Mouse (Mus musculus): ENCODE results near the gene Gngt2. TPM values are rescaled to one million over a fixed set of nuclear protein-coding genes. Genes with fewer than 3 reads are reported as not detected.
"Not testable (repeated sequence)": the region's sequence is repeated elsewhere in the genome, so short reads cannot be mapped to it uniquely, and the experiment has no call there.

Gngt2 gene
- polyA plus RNA-seq, 1 experiment from 2014 or later = 9.2 TPM

GRCm38 (mm10) chr11:95859468-95859855, 22.4 kb downstream of the Gngt2 start:
- H3K4me3 ChIP-seq (ENCODE audit: low read depth, low read length) = peak overlapping the region; percentile 73
- H3K36me3 ChIP-seq (replicated peaks; ENCODE audit: control insufficient read depth, insufficient read depth, low read depth, low read length) = no peaks in the 10 kb centered on the region
- peak overlapping the region; percentile 70 for H3K4me2 ChIP-seq (ENCODE audit: low read depth, low read length)
- H3K27me3 ChIP-seq (ENCODE audit: control insufficient read depth, insufficient read depth, low read length) = no peaks in the 10 kb centered on the region
- no peaks in the 10 kb centered on the region for H3K9me3 ChIP-seq (replicated peaks; ENCODE audit: control insufficient read depth, low read length)
- ATAC-seq (replicated peaks; ENCODE audit: insufficient number of reproducible peaks, low FRiP score, low TSS enrichment, low read depth) (peak; percentile 66), DNase-seq (ENCODE audit: low spot score) (peak; percentile 83)
- WGBS = under 1% methylated on average over 35 of the region's 35 CpGs
- peak overlapping the region; percentile 80; the same call in 1 of the 2 replicates for H3K27ac ChIP-seq (replicated peaks; ENCODE audit: low read depth, low read length)
- peak overlapping the region; percentile 72 for H3K9ac ChIP-seq (replicated peaks; ENCODE audit: low read length)
- H3K4me1 ChIP-seq (ENCODE audit: control insufficient read depth, insufficient read depth, low read length) = no peaks in the 10 kb centered on the region; the same call in 1 of the 2 replicates

- Histone ChIP-seq H3K4me1 (ENCODE audit: control insufficient read depth, insufficient read depth, low read length) (no peaks in the 10 kb centered on the region; the same call in 1 of the 2 replicates), H3K4me3 (ENCODE audit: low read depth, low read length) (peak overlapping the region; percentile 73), H3K9me3 (replicated peaks; ENCODE audit: control insufficient read depth, low read length) (no peaks in the 10 kb centered on the region), H3K36me3 (replicated peaks; ENCODE audit: control insufficient read depth, insufficient read depth, low read depth, low read length) (no peaks in the 10 kb centered on the region), H3K27ac (replicated peaks; ENCODE audit: low read depth, low read length) (no peak overlapping the region), H3K27me3 (ENCODE audit: control insufficient read depth, insufficient read depth, low read length) (no peaks in the 10 kb centered on the region), H3K9ac (replicated peaks; ENCODE audit: low read length) (peak overlapping the region; percentile 28; the same call in 1 of the 2 replicates), H3K4me2 (ENCODE audit: low read depth, low read length) (peak overlapping the region; percentile 70)
- no peak for DNase-seq (ENCODE audit: low spot score)
- WGBS = 31% methylated on average over 3 of the region's 3 CpGs
- no peak for ATAC-seq (replicated peaks; ENCODE audit: insufficient number of reproducible peaks, low FRiP score, low TSS enrichment, low read depth)
These were observed 23.1 kb downstream of the Gngt2 start for GRCm38 (mm10) chr11:95860071-95860490.

- H3K27me3 ChIP-seq (ENCODE audit: control insufficient read depth, insufficient read depth, low read length) = no peaks in the 10 kb centered on the region
- no peak for ATAC-seq (replicated peaks; ENCODE audit: insufficient number of reproducible peaks, low FRiP score, low TSS enrichment, low read depth)
- H3K4me1 ChIP-seq (ENCODE audit: control insufficient read depth, insufficient read depth, low read length) = no peaks in the 10 kb centered on the region; the same call in 1 of the 2 replicates
- WGBS = 95% methylated on average over 8 of the region's 8 CpGs
- H3K4me2 ChIP-seq (ENCODE audit: low read depth, low read length) = no peak overlapping the region
- H3K27ac ChIP-seq (replicated peaks; ENCODE audit: low read depth, low read length) = no peak overlapping the region
- no peaks in the 10 kb centered on the region for H3K9me3 ChIP-seq (replicated peaks; ENCODE audit: control insufficient read depth, low read length)
- no peak overlapping the region for H3K4me3 ChIP-seq (ENCODE audit: low read depth, low read length)
- no peak overlapping the region for H3K9ac ChIP-seq (replicated peaks; ENCODE audit: low read length)
- H3K36me3 ChIP-seq (replicated peaks; ENCODE audit: control insufficient read depth, insufficient read depth, low read depth, low read length) = no peaks in the 10 kb centered on the region
- DNase-seq (ENCODE audit: low spot score) = no peak
These were observed 24.4 kb downstream of the Gngt2 start for GRCm38 (mm10) chr11:95861397-95861796.

GRCm38 (mm10) chr11:95869442-95869841, 32.4 kb downstream of the Gngt2 start:
- H3K36me3 ChIP-seq (replicated peaks; ENCODE audit: control insufficient read depth, insufficient read depth, low read depth, low read length) = no peaks in the 10 kb centered on the region
- H3K4me2 ChIP-seq (ENCODE audit: low read depth, low read length) = no peak overlapping the region
- no peak overlapping the region for H3K9ac ChIP-seq (replicated peaks; ENCODE audit: low read length)
- WGBS = 75% methylated on average over 4 of the region's 4 CpGs
- no peak overlapping the region for H3K27ac ChIP-seq (replicated peaks; ENCODE audit: low read depth, low read length)
- H3K4me1 ChIP-seq (ENCODE audit: control insufficient read depth, insufficient read depth, low read length) = no peaks in the 10 kb centered on the region
- DNase-seq (ENCODE audit: low spot score) (no peak), ATAC-seq (replicated peaks; ENCODE audit: insufficient number of reproducible peaks, low FRiP score, low TSS enrichment, low read depth) (no peak)
- H3K27me3 ChIP-seq (ENCODE audit: control insufficient read depth, insufficient read depth, low read length) = no peaks in the 10 kb centered on the region
- H3K4me3 ChIP-seq (ENCODE audit: low read depth, low read length) = no peak overlapping the region
- H3K9me3 ChIP-seq (replicated peaks; ENCODE audit: control insufficient read depth, low read length) = no peaks in the 10 kb centered on the region

GRCm38 (mm10) chr11:95869918-95870470, 33.0 kb downstream of the Gngt2 start:
- Histone ChIP-seq H3K4me1 (ENCODE audit: control insufficient read depth, insufficient read depth, low read length) (no peaks in the 10 kb centered on the region), H3K4me3 (ENCODE audit: low read depth, low read length) (no peak overlapping the region), H3K9ac (replicated peaks; ENCODE audit: low read length) (no peak overlapping the region), H3K4me2 (ENCODE audit: low read depth, low read length) (no peak overlapping the region), H3K27ac (replicated peaks; ENCODE audit: low read depth, low read length) (no peak overlapping the region), H3K27me3 (ENCODE audit: control insufficient read depth, insufficient read depth, low read length) (no peaks in the 10 kb centered on the region), H3K9me3 (replicated peaks; ENCODE audit: control insufficient read depth, low read length) (no peaks in the 10 kb centered on the region), H3K36me3 (replicated peaks; ENCODE audit: control insufficient read depth, insufficient read depth, low read depth, low read length) (no peaks in the 10 kb centered on the region)
- no peak for ATAC-seq (replicated peaks; ENCODE audit: insufficient number of reproducible peaks, low FRiP score, low TSS enrichment, low read depth)
- WGBS = 77% methylated on average over 6 of the region's 6 CpGs
- DNase-seq (ENCODE audit: low spot score) = no peak

GRCm38 (mm10) chr11:95875804-95876203, 38.8 kb downstream of the Gngt2 start:
- no peak overlapping the region for H3K4me3 ChIP-seq (ENCODE audit: low read depth, low read length)
- no peak overlapping the region for H3K9ac ChIP-seq (replicated peaks; ENCODE audit: low read length)

GRCm38 (mm10) chr11:95876296-95876695, 39.3 kb downstream of the Gngt2 start:
- Histone ChIP-seq H3K4me1 (ENCODE audit: control insufficient read depth, insufficient read depth, low read length) (no peaks in the 10 kb centered on the region), H3K4me2 (ENCODE audit: low read depth, low read length) (no peak overlapping the region), H3K4me3 (ENCODE audit: low read depth, low read length) (no peak overlapping the region), H3K9ac (replicated peaks; ENCODE audit: low read length) (no peak overlapping the region), H3K36me3 (replicated peaks; ENCODE audit: control insufficient read depth, insufficient read depth, low read depth, low read length) (no peaks in the 10 kb centered on the region), H3K27ac (replicated peaks; ENCODE audit: low read depth, low read length) (no peak overlapping the region), H3K9me3 (replicated peaks; ENCODE audit: control insufficient read depth, low read length) (no peaks in the 10 kb centered on the region), H3K27me3 (ENCODE audit: control insufficient read depth, insufficient read depth, low read length) (no peaks in the 10 kb centered on the region)
- DNase-seq (ENCODE audit: low spot score) (peak; percentile 82), ATAC-seq (replicated peaks; ENCODE audit: insufficient number of reproducible peaks, low FRiP score, low TSS enrichment, low read depth) (no peak)
- WGBS = 23% methylated on average over 7 of the region's 7 CpGs

More at GRCm38 (mm10) chr11:95875804-95876203, 38.8 kb downstream of the Gngt2 start:
- Histone ChIP-seq H3K9me3 (replicated peaks; ENCODE audit: control insufficient read depth, low read length) (no peaks in the 10 kb centered on the region), H3K27me3 (ENCODE audit: control insufficient read depth, insufficient read depth, low read length) (no peaks in the 10 kb centered on the region), H3K36me3 (replicated peaks; ENCODE audit: control insufficient read depth, insufficient read depth, low read depth, low read length) (no peaks in the 10 kb centered on the region), H3K4me2 (ENCODE audit: low read depth, low read length) (no peak overlapping the region), H3K27ac (replicated peaks; ENCODE audit: low read depth, low read length) (no peak overlapping the region), H3K4me1 (ENCODE audit: control insufficient read depth, insufficient read depth, low read length) (no peaks in the 10 kb centered on the region)
- DNase-seq (ENCODE audit: low spot score) = no peak
- WGBS = 29% methylated on average over 9 of the region's 9 CpGs
- no peak for ATAC-seq (replicated peaks; ENCODE audit: insufficient number of reproducible peaks, low FRiP score, low TSS enrichment, low read depth)

- H3K36me3 ChIP-seq (replicated peaks; ENCODE audit: control insufficient read depth, insufficient read depth, low read depth, low read length); H3K27me3 ChIP-seq (ENCODE audit: control insufficient read depth, insufficient read depth, low read length); H3K4me2 ChIP-seq (ENCODE audit: low read depth, low read length); DNase-seq (ENCODE audit: low spot score); H3K4me1 ChIP-seq (ENCODE audit: control insufficient read depth, insufficient read depth, low read length); H3K9ac ChIP-seq (replicated peaks; ENCODE audit: low read length); H3K9me3 ChIP-seq (replicated peaks; ENCODE audit: control insufficient read depth, low read length); H3K4me3 ChIP-seq (ENCODE audit: low read depth, low read length); ATAC-seq (replicated peaks; ENCODE audit: insufficient number of reproducible peaks, low FRiP score, low TSS enrichment, low read depth); H3K27ac ChIP-seq (replicated peaks; ENCODE audit: low read depth, low read length): not testable (repeated sequence)
- 74% methylated on average over 2 of the region's 2 CpGs for WGBS
These were observed 42.8 kb downstream of the Gngt2 start for GRCm38 (mm10) chr11:95879861-95880260.

All from embryonic facial prominence, embryonic 11.5 days (tissue).